12 mouse cellular contexts compared by ENCODE assay signal in the genomic region with DNA sequence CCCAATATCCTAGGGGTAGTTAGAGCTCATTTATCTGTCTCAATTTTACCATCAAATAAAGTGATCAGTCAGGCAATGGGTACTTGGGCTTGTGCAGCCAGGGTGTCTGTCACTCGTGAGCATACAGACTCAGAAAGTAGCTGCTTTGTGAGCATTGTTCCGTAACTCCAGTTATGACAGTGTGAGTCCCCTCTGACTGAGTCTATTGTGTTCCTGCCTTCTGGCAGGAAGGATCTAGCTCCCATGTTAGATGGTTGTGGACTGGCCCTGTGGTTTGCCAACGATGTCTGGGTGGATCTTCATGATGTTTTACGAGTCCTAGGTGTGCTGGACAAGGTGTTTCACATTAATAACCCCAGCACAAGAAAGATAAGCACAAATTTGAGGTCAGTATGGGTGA. TPM values are rescaled to one million over a fixed set of nuclear protein-coding genes. Genes with fewer than 3 reads are reported as not detected.
DNase-seq lines count a peak whose midpoint lies in the region; ATAC-seq and TF ChIP-seq lines count a peak whose summit lies in the region.
"Had no signal": no experiment of that assay in that cellular context is flagged by ENCODE, and none has a peak within 500 bp of the region (broad histone marks: within the 10 kb centered on the region; RNA-seq: fewer than 3 reads in every experiment).

No protein-coding gene starts in this region.

- no peak overlapping the region for H3K4me3 ChIP-seq in intestine, postnatal 0 days (ENCODE audit: low read depth, low read length)

- H3K4me2 ChIP-seq in intestine, postnatal 0 days (replicated peaks; ENCODE audit: low read depth): peak overlapping the region; percentile 46

- no peaks in the 10 kb centered on the region for H3K9me3 ChIP-seq in intestine, postnatal 0 days (ENCODE audit: control insufficient read depth)
- H3K9me3 ChIP-seq: liver, embryonic 15.5 days had no signal

- peaks cover 5% of the 10 kb centered on the region; the same call in 1 of the 2 replicates for H3K27me3 ChIP-seq in intestine, postnatal 0 days (replicated peaks; ENCODE audit: control insufficient read depth, insufficient read depth, low read length)

- no peak for ATAC-seq in intestine, postnatal 0 days
- ATAC-seq: midbrain, embryonic 16.5 days had no signal

- H3K4me1 ChIP-seq in intestine, postnatal 0 days (replicated peaks; ENCODE audit: control insufficient read depth, insufficient read depth, low read length): peaks cover 4% of the 10 kb centered on the region

- no peak overlapping the region for H3K9ac ChIP-seq in intestine, postnatal 0 days (ENCODE audit: low read depth, low read length)
- H3K9ac ChIP-seq: liver, embryonic 15.5 days had no signal

- intact Hi-C loops in heart, postnatal 25 days (cut with DNase I): loop anchor here (10.0 kb wide), 1 partner anchor 348 kb away; the partner anchor contains the start of gene Zfp40
- intact Hi-C loops in left cerebral cortex, postnatal 14 days (cut with DNase I): no loop called here
- intact Hi-C loops in left cerebral cortex, postnatal 10 days (cut with DNase I): loop anchor here (10.0 kb wide), 2 partner anchors 728 to 1118 kb away; partner anchors contain the start of gene Zfp946
- intact Hi-C loops in gastrocnemius, postnatal 14 days (cut with DNase I; ENCODE audit: low total_unique reads): no loop called here

- no peaks in the 10 kb centered on the region for H3K36me3 ChIP-seq in intestine, postnatal 0 days (ENCODE audit: control insufficient read depth, insufficient read depth)
- H3K36me3 ChIP-seq: liver, embryonic 15.5 days had no signal

- 23% methylated on average over 4 of the region's 4 CpGs for WGBS in intestine, postnatal 0 days

- no peak overlapping the region for H3K27ac ChIP-seq in intestine, postnatal 0 days (ENCODE audit: low read depth, low read length)
- H3K27ac ChIP-seq: liver, embryonic 15.5 days had no signal

- peak; percentile 84 for DNase-seq in heart, adult 11 months
- DNase-seq in heart, postnatal 25 days (ENCODE audit: low spot score): no peak
- peak; percentile 2 for DNase-seq in left cerebral cortex, postnatal 14 days (ENCODE audit: low spot score in 2 of 2)
- DNase-seq in left cerebral cortex, postnatal 10 days (ENCODE audit: extremely low spot score in 1 of 2, low spot score in 2 of 2): no peak
- peak; percentile 40 for DNase-seq in Muller cell, postnatal 12 days (ENCODE audit: inconsistent ontology term)
- no peak for DNase-seq in right cerebral cortex, postnatal 4 days
- DNase-seq in gastrocnemius, postnatal 14 days: no peak

- TF ChIP-seq CTCF in intestine, postnatal 0 days (IDR thresholded peaks at IDR 0.05; ENCODE audit: low read depth): no peak

RNA-seq across cellular contexts. Expression of gene Zfp213, which starts 21.2 kb away (rescaled TPM):
- 1 to 10 TPM; 4.7 to 6.2 TPM for total RNA-seq in heart, postnatal 25 days (2021)
- 1 to 10 TPM; 6.6 to 6.8 TPM for total RNA-seq in left cerebral cortex, postnatal 14 days (2021)
- 1 to 10 TPM; 6.6 to 6.7 TPM for total RNA-seq in left cerebral cortex, postnatal 10 days (2021)
- 8.1 and 8.2 TPM in 2 replicates for polyA plus RNA-seq in intestine, postnatal 0 days (2015; fragmentation: Nextera tagmentation; extraction: Ambion mirVana)
- 1 to 10 TPM; 2.2 to 2.6 TPM for total RNA-seq in gastrocnemius, postnatal 14 days (2021)

RNA-seq across cellular contexts. Expression of gene Zfp13, which starts 56.5 kb away (rescaled TPM):
- 1 to 10 TPM; 3.4 to 4.8 TPM for total RNA-seq in heart, postnatal 25 days (2021)
- 10 to 100 TPM; 28.3 to 29.0 TPM for total RNA-seq in left cerebral cortex, postnatal 14 days (2021)
- total RNA-seq in left cerebral cortex, postnatal 10 days (2021): 10 to 100 TPM; 29.3 to 33.8 TPM
- polyA plus RNA-seq in intestine, postnatal 0 days (2015; fragmentation: Nextera tagmentation; extraction: Ambion mirVana): 3.1 and 3.4 TPM in 2 replicates
- 1 to 10 TPM; 4.9 TPM for total RNA-seq in gastrocnemius, postnatal 14 days (2021)
- total RNA-seq: hematopoietic stem cell, adult 5-6 weeks had no signal

RNA-seq across cellular contexts. Expression of gene Zscan10, which starts 57.8 kb away (rescaled TPM):
- total RNA-seq in heart, postnatal 25 days (2021): not detected
- total RNA-seq in left cerebral cortex, postnatal 14 days (2021): not detected
- total RNA-seq in left cerebral cortex, postnatal 10 days (2021): not detected
- not detected in 2 replicates for polyA plus RNA-seq in intestine, postnatal 0 days (2015; fragmentation: Nextera tagmentation; extraction: Ambion mirVana)
- total RNA-seq in gastrocnemius, postnatal 14 days (2021): not detected
- total RNA-seq: hematopoietic stem cell, adult 5-6 weeks; layer of hippocampus, adult 18-20 months had no signal
- polyA plus RNA-seq: liver, embryonic 15.5 days; midbrain, embryonic 16.5 days had no signal

Comparison
In these comparisons a context has a peak if more than half of its experiments do, and no peak if none do; other contexts are left out.
1. DNase-seq: peak in heart, adult 11 months (single experiment), left cerebral cortex, postnatal 14 days (2 of 2) and Muller cell, postnatal 12 days (single experiment); none in heart, postnatal 25 days (single experiment), left cerebral cortex, postnatal 10 days (0 of 2), right cerebral cortex, postnatal 4 days (single experiment) and gastrocnemius, postnatal 14 days (single experiment).
2. intact Hi-C loops: an anchor here in heart, postnatal 25 days (10.0 kb wide) and left cerebral cortex, postnatal 10 days (10.0 kb wide); none called in left cerebral cortex, postnatal 14 days and gastrocnemius, postnatal 14 days.
3. RNA of gene Zfp13, which starts 56.5 kb away (total RNA-seq): 29.3 to 33.8 TPM in left cerebral cortex, postnatal 10 days and 28.3 to 29.0 TPM in left cerebral cortex, postnatal 14 days; 4.9 TPM in gastrocnemius, postnatal 14 days and 3.4 to 4.8 TPM in heart, postnatal 25 days; every median in the first group is over 4 times any median in the second.